Mouse (Mus musculus) hindbrain, embryonic 15.5 days (tissue): ENCODE measurements around the gene Serpinb7. TPM values are rescaled to one million over a fixed set of nuclear protein-coding genes. Genes with fewer than 3 reads are reported as not detected.

Experiments used
- ATAC-seq: fragments of 200-750 bp; cut with Nextera tagmentation; 2 replicates; pipeline ENCODE4 v1.8.0; 2017; ENCODE audit warnings: low read depth, moderate number of reproducible peaks, moderate TSS enrichment; ENCODE audit not compliant: low FRiP score
- H3K27ac ChIP-seq: fragments of 300-500 bp; sonication (generic); replicated peaks from 2 replicates; pipeline ENCODE4 v1.5.1; 2015; ENCODE audit warnings: mild to moderate bottlenecking, inconsistent platforms
- H3K27me3 ChIP-seq: fragments of 300-500 bp; sonication (generic); 2 replicates; pipeline ENCODE4 v1.6.1; 2015; ENCODE audit warnings: control low read depth, inconsistent platforms
- H3K36me3 ChIP-seq: fragments of 300-500 bp; sonication (generic); 2 replicates; pipeline ENCODE4 v1.6.1; 2015; ENCODE audit warnings: control low read depth, inconsistent platforms
- H3K4me1 ChIP-seq: fragments of 300-500 bp; sonication (generic); replicated peaks from 2 replicates; pipeline ENCODE4 v1.6.1; 2015; ENCODE audit warnings: control low read depth, inconsistent platforms
- H3K4me2 ChIP-seq: fragments of 300-500 bp; sonication (generic); 2 replicates; pipeline ENCODE4 v1.6.1; 2015; ENCODE audit warnings: moderate library complexity, mild to moderate bottlenecking, inconsistent platforms
- H3K4me3 ChIP-seq: fragments of 300-500 bp; sonication (generic); 2 replicates; pipeline ENCODE4 v1.5.1; 2015; ENCODE audit warnings: mild to moderate bottlenecking, inconsistent platforms
- H3K9ac ChIP-seq: fragments of 300-500 bp; sonication (generic); 2 replicates; pipeline ENCODE4 v1.6.1; 2015; ENCODE audit warnings: inconsistent platforms
- H3K9me3 ChIP-seq: fragments of 300-500 bp; sonication (generic); 2 replicates; pipeline ENCODE4 v1.6.1; 2016; ENCODE audit warnings: control low read depth, inconsistent platforms
- WGBS: fragments of 180-500 bp; shearing (Covaris S2); methylation state at CpG from one replicate; pipeline ENCODE4 v1.1.7; 2015; 5-methylcytosine and 5-hydroxymethylcytosine counted together
- polyA plus RNA-seq: library from polyadenylated mRNA; unstranded; fragments of >200 nt; fragmentation: Nextera tagmentation; extraction: Ambion mirVana; gene quantifications from 2 replicates; pipeline ENCODE4 v1.2.1, GENCODE M21; 2015

Serpinb7 gene
- polyA plus RNA-seq, 1 experiment from 2014 or later, result 0.16 TPM

- Histone ChIP-seq H3K9me3 (no peaks in the 10 kb centered on the region), H3K4me2 (no peak overlapping the region), H3K36me3 (no peaks in the 10 kb centered on the region), H3K27me3 (no peaks in the 10 kb centered on the region), H3K27ac (no peak overlapping the region), H3K4me1 (no peaks in the 10 kb centered on the region), H3K9ac (no peak overlapping the region), H3K4me3 (no peak overlapping the region)
- 74% methylated on average over 1 of the region's 1 CpGs for WGBS
- ATAC-seq, result no peak
Observed at GRCm38 (mm10) chr1:107397481-107397880, 2.0 kb upstream of the Serpinb7 start.

GRCm38 (mm10) chr1:107402082-107402481, 2.6 kb downstream of the Serpinb7 start:
- 85% methylated on average over 4 of the region's 4 CpGs for WGBS
- H3K27me3 ChIP-seq, result no peaks in the 10 kb centered on the region
- ATAC-seq, result no peak
- no peak overlapping the region for H3K9ac ChIP-seq
- H3K36me3 ChIP-seq, result no peaks in the 10 kb centered on the region
- H3K4me2 ChIP-seq, result no peak overlapping the region
- no peaks in the 10 kb centered on the region for H3K4me1 ChIP-seq
- H3K9me3 ChIP-seq, result no peaks in the 10 kb centered on the region
- H3K27ac ChIP-seq, result no peak overlapping the region
- H3K4me3 ChIP-seq, result no peak overlapping the region

- H3K4me3 ChIP-seq, result no peak overlapping the region
- no peak overlapping the region for H3K4me2 ChIP-seq
- H3K36me3 ChIP-seq, result no peaks in the 10 kb centered on the region
- no peaks in the 10 kb centered on the region for H3K9me3 ChIP-seq
- no peaks in the 10 kb centered on the region for H3K27me3 ChIP-seq
- no peaks in the 10 kb centered on the region for H3K4me1 ChIP-seq
- H3K27ac ChIP-seq, result no peak overlapping the region
- 63% methylated on average over 1 of the region's 1 CpGs for WGBS
- H3K9ac ChIP-seq, result no peak overlapping the region
- ATAC-seq, result no peak
Observed at GRCm38 (mm10) chr1:107414650-107415049, 15.2 kb downstream of the Serpinb7 start.

GRCm38 (mm10) chr1:107422487-107422886, 23.0 kb downstream of the Serpinb7 start:
- Histone ChIP-seq H3K9ac (no peak overlapping the region), H3K27me3 (no peaks in the 10 kb centered on the region), H3K9me3 (no peaks in the 10 kb centered on the region), H3K36me3 (no peaks in the 10 kb centered on the region), H3K4me1 (no peaks in the 10 kb centered on the region), H3K27ac (no peak overlapping the region), H3K4me3 (no peak overlapping the region), H3K4me2 (no peak overlapping the region)
- no peak for ATAC-seq
- 81% methylated on average over 4 of the region's 4 CpGs for WGBS

GRCm38 (mm10) chr1:107431253-107431652, 31.8 kb downstream of the Serpinb7 start:
- no peak overlapping the region for H3K4me3 ChIP-seq
- H3K9me3 ChIP-seq, result no peaks in the 10 kb centered on the region
- no peak overlapping the region for H3K27ac ChIP-seq
- H3K4me1 ChIP-seq, result no peaks in the 10 kb centered on the region
- no peaks in the 10 kb centered on the region for H3K36me3 ChIP-seq
- H3K27me3 ChIP-seq, result no peaks in the 10 kb centered on the region
- no peak for ATAC-seq
- no peak overlapping the region for H3K4me2 ChIP-seq
- H3K9ac ChIP-seq, result no peak overlapping the region

- Histone ChIP-seq H3K4me2 (no peak overlapping the region), H3K9ac (no peak overlapping the region), H3K9me3 (no peaks in the 10 kb centered on the region), H3K4me3 (no peak overlapping the region), H3K36me3 (no peaks in the 10 kb centered on the region), H3K4me1 (no peaks in the 10 kb centered on the region), H3K27ac (no peak overlapping the region), H3K27me3 (no peaks in the 10 kb centered on the region)
- ATAC-seq, result no peak
- 83% methylated on average over 2 of the region's 2 CpGs for WGBS
Observed at GRCm38 (mm10) chr1:107435528-107435927, 36.1 kb downstream of the Serpinb7 start.

GRCm38 (mm10) chr1:107439462-107439861, 40.0 kb downstream of the Serpinb7 start:
- Histone ChIP-seq H3K9me3 (no peaks in the 10 kb centered on the region), H3K27ac (no peak overlapping the region), H3K4me2 (no peak overlapping the region), H3K4me1 (no peaks in the 10 kb centered on the region), H3K4me3 (no peak overlapping the region), H3K27me3 (no peaks in the 10 kb centered on the region), H3K36me3 (no peaks in the 10 kb centered on the region), H3K9ac (no peak overlapping the region)
- no peak for ATAC-seq
- 84% methylated on average over 3 of the region's 3 CpGs for WGBS

GRCm38 (mm10) chr1:107445352-107445751, 45.9 kb downstream of the Serpinb7 start:
- no peaks in the 10 kb centered on the region for H3K36me3 ChIP-seq
- no peaks in the 10 kb centered on the region for H3K9me3 ChIP-seq
- H3K27me3 ChIP-seq, result no peaks in the 10 kb centered on the region
- no peak for ATAC-seq
- H3K27ac ChIP-seq, result no peak overlapping the region
- no peaks in the 10 kb centered on the region for H3K4me1 ChIP-seq
- no peak overlapping the region for H3K4me3 ChIP-seq
- WGBS, result 75% methylated on average over 5 of the region's 5 CpGs
- H3K4me2 ChIP-seq, result no peak overlapping the region
- no peak overlapping the region for H3K9ac ChIP-seq

GRCm38 (mm10) chr1:107447228-107447931, 47.9 kb downstream of the Serpinb7 start:
- Histone ChIP-seq H3K4me3 (no peak overlapping the region), H3K27me3 (no peaks in the 10 kb centered on the region), H3K27ac (no peak overlapping the region), H3K9ac (no peak overlapping the region), H3K36me3 (no peaks in the 10 kb centered on the region), H3K4me1 (no peaks in the 10 kb centered on the region), H3K9me3 (no peaks in the 10 kb centered on the region), H3K4me2 (no peak overlapping the region)
- no peak for ATAC-seq
- WGBS, result 74% methylated on average over 3 of the region's 3 CpGs

- no peak overlapping the region for H3K4me2 ChIP-seq
- H3K27me3 ChIP-seq, result no peaks in the 10 kb centered on the region
- H3K4me1 ChIP-seq, result no peaks in the 10 kb centered on the region
- H3K4me3 ChIP-seq, result no peak overlapping the region
- no peak overlapping the region for H3K27ac ChIP-seq
- no peaks in the 10 kb centered on the region for H3K9me3 ChIP-seq
- no peaks in the 10 kb centered on the region for H3K36me3 ChIP-seq
- no peak for ATAC-seq
- no peak overlapping the region for H3K9ac ChIP-seq
Observed at GRCm38 (mm10) chr1:107479909-107480308, 80.5 kb downstream of the Serpinb7 start.

- 22% methylated on average over 11 of the region's 11 CpGs for WGBS
- H3K27me3 ChIP-seq, result no peaks in the 10 kb centered on the region
- H3K4me2 ChIP-seq, result peak overlapping the region; percentile 38
- no peak overlapping the region for H3K9ac ChIP-seq
- ATAC-seq, result peak; percentile 87
- no peak overlapping the region for H3K4me3 ChIP-seq
- no peaks in the 10 kb centered on the region for H3K4me1 ChIP-seq
- no peak overlapping the region for H3K27ac ChIP-seq
- no peaks in the 10 kb centered on the region for H3K36me3 ChIP-seq
- no peaks in the 10 kb centered on the region for H3K9me3 ChIP-seq
Observed at GRCm38 (mm10) chr1:107481452-107481851, 82.0 kb downstream of the Serpinb7 start.

GRCm38 (mm10) chr1:107489577-107489976, 90.1 kb downstream of the Serpinb7 start:
- H3K36me3 ChIP-seq, result no peaks in the 10 kb centered on the region
- H3K4me3 ChIP-seq, result no peak overlapping the region
- H3K4me2 ChIP-seq, result no peak overlapping the region
- 78% methylated on average over 8 of the region's 8 CpGs for WGBS
- no peak for ATAC-seq
- no peak overlapping the region for H3K27ac ChIP-seq
- no peaks in the 10 kb centered on the region for H3K27me3 ChIP-seq
- no peak overlapping the region for H3K9ac ChIP-seq
- no peaks in the 10 kb centered on the region for H3K9me3 ChIP-seq
- H3K4me1 ChIP-seq, result no peaks in the 10 kb centered on the region

- WGBS, result 75% methylated on average over 2 of the region's 2 CpGs
- Histone ChIP-seq H3K36me3 (no peaks in the 10 kb centered on the region), H3K9me3 (no peaks in the 10 kb centered on the region)
Observed at GRCm38 (mm10) chr1:107496789-107497188, 97.3 kb downstream of the Serpinb7 start.

More at GRCm38 (mm10) chr1:107496789-107497188, 97.3 kb downstream of the Serpinb7 start:
- no peak overlapping the region for H3K27ac ChIP-seq
- no peaks in the 10 kb centered on the region for H3K27me3 ChIP-seq
- H3K4me2 ChIP-seq, result no peak overlapping the region
- H3K9ac ChIP-seq, result no peak overlapping the region
- no peak overlapping the region for H3K4me3 ChIP-seq
- ATAC-seq, result no peak
- no peaks in the 10 kb centered on the region for H3K4me1 ChIP-seq
